Mouse (Mus musculus) embryonic facial prominence, embryonic 14.5 days (tissue): Measurements from ENCODE around the gene Cald1. TPM values are rescaled to one million over a fixed set of nuclear protein-coding genes. Genes with fewer than 3 reads are reported as not detected.
A peak's percentile ranks its signal among the peaks of the same experiment; 100 is the strongest.

Experiments used
- ATAC-seq: fragments of 200-750 bp; cut with Nextera tagmentation; 2 replicates; pipeline ENCODE4 v1.8.0; 2017; ENCODE audit warnings: low read depth, moderate number of reproducible peaks, moderate TSS enrichment
- DNase-seq: peaks from one replicate; pipeline ENCODE4 v3.0.0-alpha.2; 2015; ENCODE audit warnings: low spot score
- H3K27ac ChIP-seq: fragments of 300-500 bp; sonication (generic); replicated peaks from 2 replicates; pipeline ENCODE4 v1.5.1; 2014; ENCODE audit warnings: low read depth, mild to moderate bottlenecking, low read length, moderate library complexity
- H3K27me3 ChIP-seq: fragments of 300-500 bp; sonication (generic); replicated peaks from 2 replicates; pipeline ENCODE4 v1.6.1; 2014; ENCODE audit warnings: low read length; ENCODE audit not compliant: control insufficient read depth, insufficient read depth
- H3K36me3 ChIP-seq: fragments of 300-500 bp; sonication (generic); 2 replicates; pipeline ENCODE4 v1.6.1; 2014; ENCODE audit warnings: low read length, mixed read lengths; ENCODE audit not compliant: control insufficient read depth, insufficient read depth
- H3K4me1 ChIP-seq: fragments of 300-500 bp; sonication (generic); 2 replicates; pipeline ENCODE4 v1.6.1; 2014; ENCODE audit warnings: antibody characterized with exemption, low read length; ENCODE audit not compliant: control insufficient read depth, insufficient read depth
- H3K4me2 ChIP-seq: fragments of 300-500 bp; sonication (generic); 2 replicates; pipeline ENCODE4 v1.6.1; 2014; ENCODE audit warnings: low read depth, mild to moderate bottlenecking, low read length, moderate library complexity, mixed read lengths
- H3K4me3 ChIP-seq: fragments of 300-500 bp; sonication (generic); 2 replicates; pipeline ENCODE4 v1.5.1; 2014; ENCODE audit warnings: low read depth, mild to moderate bottlenecking, low read length
- H3K9ac ChIP-seq: fragments of 300-500 bp; sonication (generic); 2 replicates; pipeline ENCODE4 v1.6.1; 2014; ENCODE audit warnings: low read depth, mild to moderate bottlenecking, low read length, moderate library complexity, mixed read lengths
- H3K9me3 ChIP-seq: fragments of 300-500 bp; sonication (generic); 2 replicates; pipeline ENCODE4 v1.6.1; 2016; ENCODE audit warnings: low read length; ENCODE audit not compliant: control insufficient read depth
- WGBS: fragments of 180-500 bp; shearing (Covaris S2); extraction: QIAGEN DNeasy Blood & Tissue Kit; methylation state at CpG from one replicate; pipeline ENCODE4 v1.1.7; 2014; 5-methylcytosine and 5-hydroxymethylcytosine counted together
- polyA plus RNA-seq: library from polyadenylated mRNA; unstranded; fragments of >200 nt; fragmentation: Nextera tagmentation; extraction: Ambion mirVana; gene quantifications from 2 replicates; pipeline ENCODE4 v1.2.1, GENCODE M21; 2014

Gene Cald1
- polyA plus RNA-seq, 1 experiment from 2014 or later, result 227 TPM

DNA sequence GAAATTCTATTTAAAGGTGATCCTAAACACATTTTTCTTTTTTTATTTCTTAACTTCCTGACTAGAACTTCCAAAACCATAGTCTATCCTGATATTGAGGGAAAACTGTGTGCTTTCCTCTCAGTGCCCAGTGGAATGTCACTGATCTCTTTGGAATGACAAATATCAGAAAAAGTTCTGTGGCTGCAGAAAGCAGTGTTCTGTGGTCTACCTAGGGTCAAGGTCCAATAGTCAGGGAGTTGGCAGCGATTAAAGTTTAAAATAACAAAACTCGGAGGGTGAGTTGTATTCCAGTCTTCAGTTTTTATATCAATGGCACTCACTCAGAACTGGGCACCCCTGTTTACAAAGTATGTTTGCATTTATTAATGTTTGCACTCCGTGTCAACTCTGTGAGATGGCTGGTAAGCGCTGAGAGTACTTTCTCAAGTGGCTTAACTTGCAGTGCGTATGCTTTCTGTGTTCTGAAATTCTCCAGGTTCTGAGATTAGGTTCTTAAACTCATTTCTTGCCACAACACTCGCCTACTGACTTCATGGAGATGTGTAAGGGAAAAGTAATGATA lies 18.7 kb upstream of the Cald1 start:
- H3K27me3 ChIP-seq, result no peaks in the 10 kb centered on the region
- no peak overlapping the region for H3K4me3 ChIP-seq
- H3K4me2 ChIP-seq, result no peak overlapping the region
- no peaks in the 10 kb centered on the region; the same call in 1 of the 2 replicates for H3K4me1 ChIP-seq
- H3K36me3 ChIP-seq, result no peaks in the 10 kb centered on the region
- no peak overlapping the region for H3K9ac ChIP-seq
- WGBS, result 84% methylated on average over 6 of the region's 6 CpGs
- DNase-seq, result no peak
- no peaks in the 10 kb centered on the region for H3K9me3 ChIP-seq
- ATAC-seq, result no peak
- H3K27ac ChIP-seq, result no peak overlapping the region

GRCm38 (mm10) chr6:34583365-34583764 lies 14.9 kb upstream of the Cald1 start:
- WGBS, result 23% methylated on average over 5 of the region's 5 CpGs
- Histone ChIP-seq H3K9ac (no peak overlapping the region), H3K27ac (no peak overlapping the region), H3K4me2 (no peak overlapping the region), H3K4me1 (no peaks in the 10 kb centered on the region; the same call in 1 of the 2 replicates), H3K4me3 (no peak overlapping the region), H3K36me3 (no peaks in the 10 kb centered on the region), H3K9me3 (no peaks in the 10 kb centered on the region), H3K27me3 (no peaks in the 10 kb centered on the region)
- DNase-seq (peak; percentile 17), ATAC-seq (no peak)

DNA sequence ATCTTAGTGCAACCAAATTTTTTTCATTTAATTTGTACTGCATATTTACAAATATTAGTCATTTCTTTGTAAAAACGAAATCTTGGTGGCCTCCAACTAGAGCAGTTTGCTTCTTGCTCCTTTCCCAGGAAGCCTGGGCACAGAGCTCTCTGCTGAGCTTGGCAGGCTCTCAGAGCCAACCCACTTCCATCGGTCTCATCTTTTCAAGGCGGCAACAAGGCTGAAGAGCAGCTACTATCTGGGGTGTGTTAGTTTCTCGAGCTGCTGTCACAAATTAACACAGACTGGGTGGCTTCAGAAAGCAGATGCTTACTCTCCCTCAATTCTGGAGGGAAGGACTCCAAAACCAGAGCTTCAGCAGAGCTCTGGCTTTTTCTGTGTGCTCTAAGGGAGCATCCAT lies 10.2 kb upstream of the Cald1 start:
- H3K36me3 ChIP-seq, result no peaks in the 10 kb centered on the region
- no peak for DNase-seq
- H3K4me3 ChIP-seq, result no peak overlapping the region
- no peak for ATAC-seq
- H3K27me3 ChIP-seq, result no peaks in the 10 kb centered on the region
- H3K9me3 ChIP-seq, result no peaks in the 10 kb centered on the region
- H3K27ac ChIP-seq, result no peak overlapping the region
- no peak overlapping the region for H3K4me2 ChIP-seq
- no peak overlapping the region for H3K9ac ChIP-seq
- no peaks in the 10 kb centered on the region; the same call in 1 of the 2 replicates for H3K4me1 ChIP-seq
- 62% methylated on average over 4 of the region's 4 CpGs for WGBS

- H3K9me3 ChIP-seq, result no peaks in the 10 kb centered on the region
- ATAC-seq (no peak), DNase-seq (no peak)
- no peaks in the 10 kb centered on the region for H3K4me1 ChIP-seq
- no peak overlapping the region for H3K27ac ChIP-seq
- no peaks in the 10 kb centered on the region for H3K27me3 ChIP-seq
- no peak overlapping the region for H3K4me2 ChIP-seq
- WGBS, result 91% methylated on average over 9 of the region's 9 CpGs
- H3K4me3 ChIP-seq, result no peak overlapping the region
- no peak overlapping the region for H3K9ac ChIP-seq
- no peaks in the 10 kb centered on the region for H3K36me3 ChIP-seq
Observed at GRCm38 (mm10) chr6:34590716-34591115, 7.6 kb upstream of the Cald1 start.

DNA sequence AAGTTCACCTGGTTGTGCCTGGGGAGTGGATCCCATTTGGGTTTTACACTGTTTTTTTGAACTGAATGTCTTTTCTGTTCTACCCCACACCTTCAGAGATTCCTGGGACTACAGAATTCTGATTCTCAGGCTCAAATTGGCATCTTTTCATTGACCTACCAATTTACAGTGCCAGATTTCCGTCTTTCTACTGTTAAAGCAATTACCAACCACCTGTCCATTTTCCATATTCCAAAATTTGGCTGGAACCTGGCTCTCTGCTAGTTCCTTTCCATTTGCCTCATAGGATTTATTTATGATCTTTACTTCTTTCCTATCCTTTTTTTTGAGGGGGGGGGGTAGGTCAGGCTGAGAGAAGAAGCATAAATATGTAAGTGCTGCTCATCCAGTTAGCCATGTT lies 4.9 kb upstream of the Cald1 start:
- H3K9me3 ChIP-seq, result no peaks in the 10 kb centered on the region
- 67% methylated on average over 1 of the region's 1 CpGs for WGBS
- no peak for ATAC-seq
- H3K4me3 ChIP-seq, result no peak overlapping the region
- H3K27me3 ChIP-seq, result no peaks in the 10 kb centered on the region
- no peaks in the 10 kb centered on the region for H3K36me3 ChIP-seq
- DNase-seq, result no peak
- H3K27ac ChIP-seq, result no peak overlapping the region
- H3K4me1 ChIP-seq, result peaks cover 8% of the 10 kb centered on the region; the same call in 1 of the 2 replicates
- H3K4me2 ChIP-seq, result no peak overlapping the region
- H3K9ac ChIP-seq, result no peak overlapping the region

DNA sequence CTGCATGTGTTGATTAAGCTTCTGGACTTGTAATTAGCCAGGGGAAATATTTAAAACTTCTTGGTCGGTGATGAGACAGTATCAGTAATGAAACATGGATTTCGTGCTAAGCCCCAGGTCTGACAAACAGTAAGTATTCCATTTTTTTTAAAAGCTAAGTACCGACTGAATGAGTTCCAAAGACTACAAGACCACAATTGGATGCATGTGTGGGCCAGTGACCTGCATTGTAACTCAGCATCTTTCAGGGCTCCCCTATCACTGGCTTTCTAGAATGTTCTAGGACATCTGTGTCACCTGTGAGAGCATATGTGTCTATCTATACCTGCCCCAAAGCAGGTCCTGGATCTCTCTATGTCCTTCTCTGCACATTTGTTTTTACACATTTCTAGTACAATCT lies 984 bp upstream of the Cald1 start:
- H3K4me2 ChIP-seq, result no peak overlapping the region
- H3K36me3 ChIP-seq, result no peaks in the 10 kb centered on the region
- H3K27ac ChIP-seq, result no peak overlapping the region
- ATAC-seq, result no peak
- no peak for DNase-seq
- peaks cover 27% of the 10 kb centered on the region for H3K4me1 ChIP-seq
- H3K4me3 ChIP-seq, result no peak overlapping the region
- no peak overlapping the region for H3K9ac ChIP-seq
- 41% methylated on average over 3 of the region's 3 CpGs for WGBS
- H3K27me3 ChIP-seq, result no peaks in the 10 kb centered on the region
- H3K9me3 ChIP-seq, result no peaks in the 10 kb centered on the region

GRCm38 (mm10) chr6:34599171-34599570 lies 871 bp downstream of the Cald1 start:
- peak overlapping the region; percentile 57 for H3K4me3 ChIP-seq
- no peak for ATAC-seq

GRCm38 (mm10) chr6:34599631-34600111 lies 1.4 kb downstream of the Cald1 start:
- H3K4me2 ChIP-seq, result peak overlapping the region; percentile 60
- peak overlapping the region; percentile 57 for H3K4me3 ChIP-seq
- H3K27ac ChIP-seq, result peak overlapping the region; percentile 87
- peaks cover 39% of the 10 kb centered on the region for H3K4me1 ChIP-seq
- WGBS, result 12% methylated on average over 10 of the region's 10 CpGs
- no peak for ATAC-seq
- H3K9me3 ChIP-seq, result no peaks in the 10 kb centered on the region
- peak overlapping the region; percentile 74 for H3K9ac ChIP-seq
- H3K36me3 ChIP-seq, result no peaks in the 10 kb centered on the region
- peak; percentile 80 for DNase-seq
- no peaks in the 10 kb centered on the region for H3K27me3 ChIP-seq

More at GRCm38 (mm10) chr6:34599171-34599570, 871 bp downstream of the Cald1 start:
- Histone ChIP-seq H3K9me3 (no peaks in the 10 kb centered on the region), H3K36me3 (no peaks in the 10 kb centered on the region), H3K4me2 (peak overlapping the region; percentile 60), H3K27me3 (no peaks in the 10 kb centered on the region), H3K9ac (peak overlapping the region; percentile 74), H3K4me1 (peaks cover 39% of the 10 kb centered on the region), H3K27ac (peak overlapping the region; percentile 87)
- peak; percentile 56 for DNase-seq
- 12% methylated on average over 9 of the region's 9 CpGs for WGBS

DNA sequence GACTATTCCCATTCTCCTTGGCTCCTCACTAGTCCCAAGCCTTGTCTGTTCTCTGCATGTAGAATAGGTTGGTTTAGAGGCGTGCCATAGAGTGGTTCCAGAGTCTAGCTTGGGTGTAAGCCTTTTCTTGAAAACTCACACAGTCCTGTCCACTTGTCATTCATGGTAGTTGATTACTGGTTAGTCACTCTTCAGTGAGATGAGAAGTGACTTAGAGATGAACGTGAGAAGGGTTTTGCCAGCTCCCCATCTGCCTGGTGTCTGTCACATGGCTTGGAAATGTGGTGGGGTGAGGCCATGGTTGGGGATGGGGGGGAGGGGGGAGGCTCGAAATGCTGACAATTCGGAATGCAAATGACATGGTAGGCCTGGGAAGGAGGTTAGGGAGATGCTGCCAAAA lies 2.5 kb downstream of the Cald1 start:
- Histone ChIP-seq H3K9me3 (no peaks in the 10 kb centered on the region), H3K27me3 (no peaks in the 10 kb centered on the region), H3K4me2 (peak overlapping the region; percentile 60), H3K4me3 (peak overlapping the region; percentile 57; the same call in 1 of the 2 replicates), H3K27ac (no peak overlapping the region), H3K9ac (no peak overlapping the region), H3K36me3 (no peaks in the 10 kb centered on the region), H3K4me1 (peaks cover 42% of the 10 kb centered on the region)
- 68% methylated on average over 4 of the region's 4 CpGs for WGBS
- ATAC-seq, result no peak
- DNase-seq, result no peak
